Mouse (Mus musculus): ENCODE data around the gene Man1a. TPM values are rescaled to one million over a fixed set of nuclear protein-coding genes. Genes with fewer than 3 reads are reported as not detected.

Man1a gene
- polyA plus RNA-seq, 2 experiments = 11.9 to 14.2 TPM

- Histone ChIP-seq H3K36me3 (ENCODE audit: control insufficient read depth, insufficient read depth, low read length) (no peaks in the 10 kb centered on the region), H3K9me3 (ENCODE audit: control insufficient read depth, low read length) (no peaks in the 10 kb centered on the region), H3K4me2 (replicated peaks; ENCODE audit: low read depth, low read length, severe bottlenecking) (no peak overlapping the region), H3K9ac (ENCODE audit: low read depth, low read length, severe bottlenecking) (no peak overlapping the region), H3K27ac (replicated peaks; ENCODE audit: low read depth, low read length) (no peak overlapping the region), H3K4me1 (ENCODE audit: control insufficient read depth, insufficient read depth, low read length) (no peaks in the 10 kb centered on the region), H3K27me3 (ENCODE audit: control insufficient read depth, insufficient read depth, low read length) (no peaks in the 10 kb centered on the region), H3K4me3 (replicated peaks; ENCODE audit: low read length) (no peak overlapping the region)
- no peak for ATAC-seq (ENCODE audit: low FRiP score, low read depth)
- 81% methylated on average over 4 of the region's 4 CpGs for WGBS
- DNase-seq (ENCODE audit: low spot score) = no peak
- TF ChIP-seq POLR2A (IDR thresholded peaks at IDR 0.05; ENCODE audit: borderline replicate concordance, extremely low read depth, insufficient read depth, insufficient read length) = no peak
Measured at GRCm38 (mm10) chr10:53875896-53876295, 200.5 kb downstream of the Man1a start.

DNA sequence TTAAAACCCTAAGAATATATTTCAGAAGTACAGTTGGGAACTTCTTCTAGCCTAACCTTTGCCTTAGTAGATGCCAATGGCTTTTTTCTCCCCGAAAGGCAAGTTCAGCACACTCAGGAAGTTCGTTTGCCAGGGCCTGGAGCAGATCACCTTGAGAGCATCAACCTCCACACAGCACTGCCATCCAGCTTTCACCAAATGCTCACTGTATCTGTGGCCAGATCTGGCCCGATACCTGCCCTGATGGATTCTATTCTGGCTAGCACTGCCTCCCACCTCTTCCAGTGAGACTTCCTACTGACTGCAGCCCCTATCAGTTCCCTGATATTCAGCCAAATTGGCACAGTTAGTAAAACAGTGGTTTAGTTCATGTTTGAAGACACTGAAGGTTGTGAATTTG is 202.2 kb downstream of the Man1a start:
- no peak for ATAC-seq (ENCODE audit: low FRiP score, low read depth)

DNA sequence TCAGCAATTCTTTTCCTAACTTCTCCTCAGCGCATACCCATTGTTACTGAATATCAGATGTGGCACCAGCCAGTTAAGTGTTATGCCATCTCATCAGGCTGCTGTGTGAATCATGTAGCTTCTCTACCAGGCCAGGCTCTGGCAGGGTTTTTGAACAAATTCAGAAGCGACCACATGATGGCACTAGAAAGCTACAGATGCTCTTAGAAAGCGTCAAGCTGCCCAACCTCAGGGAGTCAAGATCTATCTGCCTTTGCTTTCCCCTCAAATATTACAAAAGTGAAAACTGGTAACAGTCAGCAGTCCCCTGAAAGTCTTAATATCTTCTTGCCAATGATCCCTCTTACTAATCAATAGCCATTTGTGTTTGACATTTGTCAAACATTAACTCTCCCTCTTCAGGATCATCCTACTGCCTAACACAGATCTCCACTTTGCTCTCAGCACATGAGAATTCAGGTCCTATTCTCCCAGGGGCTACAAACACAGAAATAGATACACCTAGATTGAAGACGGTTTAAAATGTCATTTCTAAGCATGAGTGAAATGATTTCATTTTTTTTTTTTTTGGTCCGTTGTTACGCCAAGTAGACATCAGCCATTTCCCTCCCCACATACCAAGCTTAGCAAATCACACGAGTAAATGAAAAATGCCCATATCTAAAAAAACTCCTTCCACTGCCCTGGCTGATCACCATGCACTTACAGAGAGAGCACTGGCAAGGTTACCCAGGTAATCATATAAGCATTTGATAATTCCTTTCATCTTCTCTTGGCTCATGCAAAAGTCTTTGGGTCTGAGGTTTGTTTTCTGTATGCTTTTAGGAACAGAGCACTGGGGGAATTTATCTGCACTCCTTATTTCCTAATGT is 212.7 kb downstream of the Man1a start:
- 50% methylated on average over 7 of the region's 7 CpGs for WGBS
- Histone ChIP-seq H3K27me3 (ENCODE audit: control insufficient read depth, insufficient read depth, low read length) (no peaks in the 10 kb centered on the region), H3K9me3 (ENCODE audit: control insufficient read depth, low read length) (no peaks in the 10 kb centered on the region), H3K9ac (ENCODE audit: low read depth, low read length, severe bottlenecking) (no peak overlapping the region), H3K36me3 (ENCODE audit: control insufficient read depth, insufficient read depth, low read length) (no peaks in the 10 kb centered on the region), H3K27ac (replicated peaks; ENCODE audit: low read depth, low read length) (no peak overlapping the region), H3K4me1 (ENCODE audit: control insufficient read depth, insufficient read depth, low read length) (no peaks in the 10 kb centered on the region), H3K4me2 (replicated peaks; ENCODE audit: low read depth, low read length, severe bottlenecking) (no peak overlapping the region), H3K4me3 (replicated peaks; ENCODE audit: low read length) (no peak overlapping the region)
- DNase-seq (ENCODE audit: low spot score) (peak; percentile 75), ATAC-seq (ENCODE audit: low FRiP score, low read depth) (peak; percentile 60; the same call in 1 of the 2 replicates)
- no peak for TF ChIP-seq POLR2A (IDR thresholded peaks at IDR 0.05; ENCODE audit: borderline replicate concordance, extremely low read depth, insufficient read depth, insufficient read length)

More for the DNA sequence above, 202.2 kb downstream of the Man1a start:
- no peak overlapping the region for H3K4me2 ChIP-seq (replicated peaks; ENCODE audit: low read depth, low read length, severe bottlenecking)
- no peaks in the 10 kb centered on the region for H3K9me3 ChIP-seq (ENCODE audit: control insufficient read depth, low read length)
- H3K9ac ChIP-seq (ENCODE audit: low read depth, low read length, severe bottlenecking) = no peak overlapping the region
- no peak for TF ChIP-seq POLR2A (IDR thresholded peaks at IDR 0.05; ENCODE audit: borderline replicate concordance, extremely low read depth, insufficient read depth, insufficient read length)
- H3K36me3 ChIP-seq (ENCODE audit: control insufficient read depth, insufficient read depth, low read length) = no peaks in the 10 kb centered on the region
- H3K4me3 ChIP-seq (replicated peaks; ENCODE audit: low read length) = no peak overlapping the region
- 73% methylated on average over 3 of the region's 3 CpGs for WGBS
- H3K27ac ChIP-seq (replicated peaks; ENCODE audit: low read depth, low read length) = no peak overlapping the region
- H3K27me3 ChIP-seq (ENCODE audit: control insufficient read depth, insufficient read depth, low read length) = no peaks in the 10 kb centered on the region
- H3K4me1 ChIP-seq (ENCODE audit: control insufficient read depth, insufficient read depth, low read length) = no peaks in the 10 kb centered on the region
- no peak for DNase-seq (ENCODE audit: low spot score)

GRCm38 (mm10) chr10:53859879-53860278 is 216.5 kb downstream of the Man1a start:
- DNase-seq (ENCODE audit: low spot score) = no peak
- no peak for TF ChIP-seq POLR2A (IDR thresholded peaks at IDR 0.05; ENCODE audit: borderline replicate concordance, extremely low read depth, insufficient read depth, insufficient read length)
- H3K27ac ChIP-seq (replicated peaks; ENCODE audit: low read depth, low read length) = no peak overlapping the region
- no peaks in the 10 kb centered on the region for H3K4me1 ChIP-seq (ENCODE audit: control insufficient read depth, insufficient read depth, low read length)
- ATAC-seq (ENCODE audit: low FRiP score, low read depth) = no peak
- H3K4me3 ChIP-seq (replicated peaks; ENCODE audit: low read length) = no peak overlapping the region
- no peaks in the 10 kb centered on the region for H3K36me3 ChIP-seq (ENCODE audit: control insufficient read depth, insufficient read depth, low read length)
- no peak overlapping the region for H3K4me2 ChIP-seq (replicated peaks; ENCODE audit: low read depth, low read length, severe bottlenecking)
- no peaks in the 10 kb centered on the region for H3K9me3 ChIP-seq (ENCODE audit: control insufficient read depth, low read length)
- no peaks in the 10 kb centered on the region for H3K27me3 ChIP-seq (ENCODE audit: control insufficient read depth, insufficient read depth, low read length)
- H3K9ac ChIP-seq (ENCODE audit: low read depth, low read length, severe bottlenecking) = no peak overlapping the region
- 41% methylated on average over 1 of the region's 1 CpGs for whole genome bisulfite sequencing

- no peaks in the 10 kb centered on the region for H3K9me3 ChIP-seq (ENCODE audit: control insufficient read depth, low read length)
- WGBS = 76% methylated on average over 3 of the region's 3 CpGs
- no peaks in the 10 kb centered on the region for H3K36me3 ChIP-seq (ENCODE audit: control insufficient read depth, insufficient read depth, low read length)
- DNase-seq (ENCODE audit: low spot score) = no peak
- no peak overlapping the region for H3K27ac ChIP-seq (replicated peaks; ENCODE audit: low read depth, low read length)
- no peak for TF ChIP-seq POLR2A (IDR thresholded peaks at IDR 0.05; ENCODE audit: borderline replicate concordance, extremely low read depth, insufficient read depth, insufficient read length)
- no peak overlapping the region for H3K4me2 ChIP-seq (replicated peaks; ENCODE audit: low read depth, low read length, severe bottlenecking)
- H3K4me3 ChIP-seq (replicated peaks; ENCODE audit: low read length) = no peak overlapping the region
- no peaks in the 10 kb centered on the region for H3K4me1 ChIP-seq (ENCODE audit: control insufficient read depth, insufficient read depth, low read length)
- no peak overlapping the region for H3K9ac ChIP-seq (ENCODE audit: low read depth, low read length, severe bottlenecking)
- H3K27me3 ChIP-seq (ENCODE audit: control insufficient read depth, insufficient read depth, low read length) = no peaks in the 10 kb centered on the region
- no peak for ATAC-seq (ENCODE audit: low FRiP score, low read depth)
Measured at GRCm38 (mm10) chr10:53859224-53859623, 217.2 kb downstream of the Man1a start.
